Mouse (Mus musculus): ENCODE measurements around the gene Tnf.

DNA sequence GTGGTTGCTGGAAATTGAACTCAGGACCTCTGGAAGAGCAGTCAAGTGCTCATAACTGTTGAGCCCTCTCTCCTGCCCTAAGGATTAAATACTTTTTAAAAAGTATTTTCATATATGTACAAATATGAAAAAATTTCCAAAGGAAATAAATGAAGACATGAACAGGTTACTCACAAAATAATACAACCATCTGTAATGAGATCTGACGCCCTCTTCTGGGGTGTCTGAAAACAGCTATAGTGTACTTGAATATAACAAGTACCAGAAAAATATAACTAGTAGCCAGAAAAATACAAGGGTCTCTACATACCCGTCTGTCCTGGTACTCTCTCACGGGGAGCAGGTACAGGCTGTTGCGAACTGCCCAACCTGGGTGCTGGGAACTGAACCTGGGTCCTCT is 22.8 kb upstream of the Tnf start:
- TF ChIP-seq POLR2A (IDR thresholded peaks at IDR 0.05; ENCODE audit: insufficient read depth, low read depth, low read length), result no peak
- TF ChIP-seq CTCF (IDR thresholded peaks at IDR 0.05), result no peak
- no peak for TF ChIP-seq EP300 (IDR thresholded peaks at IDR 0.05; ENCODE audit: insufficient read depth, low read depth, low read length)
